Mouse (Mus musculus) cerebellum, adult (tissue): ENCODE data around the gene Pla2g2f.

Experiments used
- ATAC-seq: cut with Nextera tagmentation; 2 replicates; pipeline ENCODE4 v1.9.2; 2017; ENCODE audit warnings: mild to moderate bottlenecking, moderate library complexity, mixed read lengths; ENCODE audit not compliant: insufficient number of reproducible peaks, low FRiP score, low TSS enrichment

The Pla2g2f gene

DNA sequence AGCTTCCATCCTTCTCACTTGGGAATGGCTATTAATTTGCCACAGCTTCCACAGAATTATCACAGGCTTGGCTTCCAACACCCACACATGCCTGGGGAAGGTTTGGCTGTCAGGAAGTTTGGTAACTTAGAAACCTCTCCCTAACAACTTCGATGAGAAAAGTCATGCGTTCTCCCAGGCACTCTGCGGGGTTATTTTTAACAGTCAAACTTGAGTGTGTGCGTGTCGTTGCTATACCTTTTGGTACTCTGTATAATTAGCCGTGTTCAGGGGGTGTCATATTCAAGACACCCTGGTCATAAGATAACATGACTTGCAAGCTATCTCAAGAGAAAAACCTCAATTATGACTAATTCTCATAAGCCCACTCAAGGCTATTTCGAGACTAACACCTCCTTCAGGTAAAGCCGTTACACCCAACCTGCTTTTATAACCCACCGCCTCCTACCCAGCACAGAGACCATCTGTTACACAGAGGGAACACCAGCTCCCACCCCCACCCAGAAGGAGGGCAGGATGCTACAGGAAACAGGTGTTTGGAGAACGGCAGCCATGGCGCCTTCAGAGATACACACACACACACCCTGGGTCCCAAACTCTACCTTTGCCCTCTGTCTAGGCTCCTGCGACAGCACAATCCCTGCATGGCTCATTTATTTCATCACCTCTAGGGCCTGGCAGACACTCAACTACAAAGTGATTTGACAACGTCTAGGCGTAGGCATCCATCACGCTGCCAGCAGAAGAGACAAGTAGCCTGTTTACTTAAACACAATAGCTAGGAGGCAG is 33.7 kb downstream of the Pla2g2f start:
- no peak for ATAC-seq

DNA sequence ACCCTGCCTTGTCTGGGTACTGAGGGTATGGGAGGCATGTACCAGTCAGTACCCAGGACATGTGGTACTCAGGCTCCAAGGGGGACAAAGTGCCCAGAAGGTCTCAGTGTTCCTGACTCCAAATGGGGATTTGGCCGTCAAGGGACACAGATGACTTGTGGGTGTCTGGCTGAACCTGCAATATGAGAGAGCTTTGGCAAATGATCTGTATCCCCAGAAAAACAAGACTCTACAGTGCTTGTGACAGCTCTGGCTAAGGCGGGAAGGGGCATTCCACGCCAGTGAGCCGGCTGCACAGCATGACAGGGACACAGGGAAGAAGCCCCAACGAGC is 38.2 kb downstream of the Pla2g2f start:
- no peak for ATAC-seq

DNA sequence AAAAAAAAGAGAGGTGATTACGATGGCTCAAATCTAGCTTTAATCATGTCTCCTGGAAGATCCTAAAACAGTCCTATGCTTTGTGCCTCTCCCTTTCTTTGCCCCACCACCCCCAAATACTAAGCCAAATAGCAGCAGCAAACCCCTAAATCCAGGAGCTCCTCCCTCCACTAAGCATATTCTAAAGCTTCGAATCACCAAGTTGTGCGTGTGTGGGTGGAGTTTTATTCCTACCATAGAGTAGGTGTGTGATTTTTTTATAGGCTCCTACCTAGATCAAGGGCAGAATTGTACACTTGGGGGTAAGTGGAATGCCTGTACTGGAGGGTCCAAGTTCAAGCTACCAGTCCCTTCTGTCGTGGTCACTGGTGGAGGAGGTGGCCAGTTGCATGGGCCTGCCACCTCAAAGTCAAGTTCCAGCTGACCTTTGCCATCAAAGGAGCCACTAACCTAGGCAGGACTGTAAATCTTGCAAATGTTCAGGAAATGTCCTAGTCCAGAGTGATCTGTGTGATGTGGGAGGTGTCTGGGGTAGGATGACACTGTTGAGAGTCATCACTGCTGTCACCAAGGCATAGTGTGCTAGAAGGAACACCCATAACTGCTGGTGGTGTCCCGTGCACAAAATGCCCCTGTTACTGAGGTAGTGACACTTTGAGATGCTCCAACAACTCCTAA is 38.7 kb downstream of the Pla2g2f start:
- ATAC-seq = no peak

DNA sequence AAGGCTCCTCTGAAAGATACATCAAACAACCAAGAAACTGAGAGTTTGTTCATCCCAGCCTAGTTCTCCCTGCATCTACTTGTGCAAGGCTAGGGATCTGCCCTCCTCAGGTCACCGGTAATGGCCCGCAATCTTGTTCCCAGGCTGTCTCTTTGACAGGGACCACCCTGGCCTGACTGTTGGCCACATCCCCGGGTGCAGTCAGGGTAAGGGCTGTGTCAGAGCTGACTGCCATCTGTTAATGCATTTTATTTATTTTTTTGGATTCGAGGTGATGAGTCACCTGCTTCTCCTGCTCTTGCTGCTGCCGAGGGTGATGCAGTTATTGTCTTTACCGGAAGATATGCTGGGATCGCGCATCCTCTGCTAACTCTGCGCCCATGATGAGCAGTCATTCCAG is 40.7 kb downstream of the Pla2g2f start:
- ATAC-seq = no peak

DNA sequence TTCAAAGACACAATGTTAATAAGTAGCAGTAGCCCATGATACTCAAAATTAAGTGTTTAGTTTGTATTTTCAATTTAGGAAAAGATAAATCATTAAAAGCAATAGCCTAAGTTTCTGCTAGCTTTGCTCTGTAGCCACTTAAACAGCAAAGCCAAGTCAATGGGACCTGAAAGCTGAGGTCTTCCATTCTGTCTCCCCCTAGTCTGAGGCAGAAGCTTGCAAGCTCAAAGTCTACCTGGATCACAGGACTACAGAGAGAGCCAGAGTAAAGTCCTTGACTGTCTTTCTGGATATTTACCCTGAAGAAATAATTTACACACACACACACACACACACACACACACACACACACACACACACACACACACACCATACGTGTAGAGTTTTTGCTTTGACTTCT is 43.2 kb downstream of the Pla2g2f start:
- no peak for ATAC-seq

DNA sequence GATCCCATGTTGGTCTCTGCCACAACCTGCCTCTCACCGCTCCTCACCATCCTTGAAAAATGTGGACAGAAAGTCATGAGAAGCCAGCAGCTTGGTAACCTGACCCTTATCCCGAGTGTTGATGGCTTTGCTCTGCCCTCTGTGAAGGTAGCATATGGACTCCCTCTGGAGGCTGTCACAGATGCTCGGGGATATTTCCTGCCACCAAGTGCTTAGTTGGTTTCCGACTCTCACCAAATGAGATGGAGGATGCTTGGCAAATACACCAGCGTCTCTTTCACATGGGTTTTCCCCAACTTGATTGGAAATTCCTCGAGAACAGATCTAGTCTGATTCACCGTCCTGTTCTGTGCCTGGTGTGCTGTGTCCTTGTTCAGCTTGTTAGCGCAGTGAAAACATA is 44.8 kb downstream of the Pla2g2f start:
- ATAC-seq = no peak

DNA sequence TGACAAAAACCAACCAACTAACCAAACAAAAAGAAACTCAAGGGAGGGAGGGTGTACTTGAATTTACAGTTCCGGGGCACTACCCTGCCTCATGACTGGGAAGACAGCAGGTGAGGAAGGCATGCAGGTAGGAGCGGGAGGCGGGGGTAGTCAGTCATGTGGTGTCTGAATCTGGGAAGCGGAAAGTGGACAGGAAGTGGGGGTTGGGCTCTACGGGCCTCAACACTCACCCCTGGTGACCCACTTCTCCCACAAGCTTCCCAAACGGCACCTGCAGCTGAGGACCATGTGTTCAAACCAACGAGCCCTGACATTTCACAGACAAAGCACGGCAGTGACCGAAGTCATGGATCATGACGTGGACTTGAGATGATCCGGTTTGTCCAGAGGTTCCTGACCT is 45.3 kb downstream of the Pla2g2f start:
- ATAC-seq = no peak

DNA sequence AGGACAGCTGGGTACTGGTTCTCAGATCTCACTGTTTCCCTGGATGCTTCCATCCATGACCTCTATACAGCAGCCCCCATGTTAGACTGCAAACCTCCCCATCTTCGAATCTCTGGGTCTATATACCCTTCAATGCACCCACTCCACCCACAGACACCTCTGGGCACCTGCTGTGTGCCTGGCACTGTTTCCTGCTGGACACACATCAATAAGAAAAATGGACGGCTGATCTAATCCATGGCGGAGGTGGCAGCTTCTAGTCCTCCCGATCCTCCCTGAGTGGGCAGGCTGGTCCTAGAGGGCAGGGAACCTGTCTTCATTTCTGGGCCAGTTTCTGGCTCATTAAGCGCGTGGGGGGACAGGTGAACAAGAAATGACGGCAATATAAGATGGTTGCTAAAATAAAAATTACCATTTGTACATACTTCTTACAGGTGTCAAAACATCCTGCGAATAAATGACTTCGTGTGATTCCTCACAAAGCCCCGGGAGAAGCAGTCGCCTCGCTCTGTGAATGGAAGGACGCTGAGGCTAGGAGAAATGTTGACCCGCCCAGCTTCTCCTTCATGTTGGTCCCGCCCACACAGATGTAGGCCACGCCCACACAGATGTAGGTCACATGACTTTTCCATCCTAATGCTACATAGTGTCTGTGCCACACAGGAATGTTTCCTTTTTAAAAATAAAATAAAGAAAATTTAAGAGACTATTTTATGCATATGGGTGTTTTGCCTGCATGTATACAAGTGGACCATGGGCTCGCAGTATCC is 46.2 kb downstream of the Pla2g2f start:
- no peak for ATAC-seq

DNA sequence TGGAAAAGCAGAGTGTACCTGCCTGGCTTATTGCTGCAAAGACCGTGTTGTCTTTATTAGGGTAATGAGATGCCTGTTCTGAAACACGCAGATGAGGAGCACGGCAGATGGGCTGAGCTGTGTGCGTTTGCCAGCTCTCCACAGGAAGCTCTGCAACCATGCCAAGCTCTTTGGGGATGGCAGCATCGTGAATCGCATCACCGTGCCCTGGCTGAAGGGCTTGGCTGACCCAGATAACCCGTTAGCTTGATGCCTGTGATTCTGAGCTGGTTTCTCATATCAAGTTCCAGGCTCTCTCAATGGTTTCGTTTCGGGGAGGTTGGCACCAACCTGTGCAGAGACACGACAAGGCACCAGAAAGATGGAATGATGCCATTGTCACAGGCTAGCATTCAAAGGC is 46.8 kb downstream of the Pla2g2f start:
- peak; percentile 94 for ATAC-seq

DNA sequence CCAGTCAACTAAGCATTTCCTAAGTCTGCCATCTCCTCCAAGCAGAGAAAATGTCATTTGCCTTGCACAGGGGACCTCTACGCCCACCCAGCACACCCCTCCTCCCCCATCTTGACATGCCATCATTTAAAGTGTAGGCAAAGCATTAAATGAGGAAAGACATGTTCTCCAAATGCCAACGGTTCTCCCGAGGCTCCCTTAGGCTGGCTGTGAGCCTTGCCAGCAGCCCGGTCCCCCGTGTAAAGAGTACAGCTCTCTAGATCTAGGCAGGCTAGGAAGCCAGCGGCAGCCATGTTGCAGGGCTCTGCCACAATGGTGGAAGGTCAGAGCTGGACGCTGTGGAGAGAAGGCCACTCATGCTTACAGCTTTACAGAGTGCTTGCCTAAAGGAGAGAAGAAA is 47.5 kb downstream of the Pla2g2f start:
- ATAC-seq = no peak

DNA sequence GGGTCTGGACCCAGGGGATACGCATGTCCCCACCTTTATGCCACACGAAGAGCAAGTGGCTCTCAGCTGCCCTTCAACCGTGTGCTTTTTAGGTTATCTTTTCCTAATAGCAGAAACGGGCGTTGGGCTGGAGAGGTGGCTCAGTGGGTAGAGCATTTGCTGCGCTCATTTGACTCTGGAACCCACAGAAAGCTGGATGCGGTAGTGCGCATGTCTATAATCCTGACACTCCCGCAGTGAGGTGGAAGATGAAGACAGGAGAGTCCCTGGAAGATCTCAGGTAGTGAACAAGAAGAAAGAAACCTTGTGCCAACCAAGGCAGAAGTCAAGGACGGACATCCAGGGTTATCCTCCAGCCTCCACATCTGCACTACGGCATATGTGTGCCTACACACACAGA is 48.2 kb downstream of the Pla2g2f start:
- no peak for ATAC-seq

DNA sequence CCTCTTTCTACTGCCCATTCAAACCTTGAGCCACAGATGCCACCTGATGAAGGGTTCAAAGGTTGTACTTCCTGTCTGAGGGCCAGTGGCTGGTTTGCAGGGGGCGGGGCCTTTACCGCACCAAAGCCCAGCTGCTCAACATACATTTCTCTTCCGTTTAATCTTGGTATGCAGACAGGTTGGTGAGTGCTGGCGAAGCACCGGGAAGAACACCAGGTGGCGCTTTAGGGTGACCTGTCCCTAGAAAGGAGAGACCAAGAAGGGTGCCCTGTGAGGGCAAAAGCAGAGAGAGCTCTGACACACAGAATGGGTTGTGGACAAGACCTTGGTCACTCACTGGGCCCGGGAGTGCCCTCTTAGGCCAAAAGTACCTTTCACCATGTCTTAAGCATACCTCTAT is 48.8 kb downstream of the Pla2g2f start:
- ATAC-seq = no peak

DNA sequence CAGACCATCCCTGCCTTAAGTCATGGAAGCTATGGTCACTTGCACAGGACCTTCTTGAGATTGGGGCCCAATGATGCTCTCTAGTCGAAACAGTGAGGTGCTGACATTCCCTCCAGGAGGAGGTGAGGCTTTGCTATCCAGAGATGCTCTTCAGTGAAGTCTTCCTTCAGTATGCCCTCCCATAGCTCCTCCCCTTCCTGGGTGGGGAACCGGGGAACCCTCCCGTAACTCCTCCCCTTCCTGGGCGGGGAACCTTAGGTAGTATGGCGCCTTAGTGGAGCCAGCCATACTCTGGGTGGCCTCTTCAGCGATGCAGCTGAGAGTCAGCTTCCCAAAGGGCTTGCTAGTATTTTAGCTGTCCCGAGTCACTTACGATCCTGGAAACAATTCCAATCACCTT is 50.8 kb downstream of the Pla2g2f start:
- no peak for ATAC-seq

DNA sequence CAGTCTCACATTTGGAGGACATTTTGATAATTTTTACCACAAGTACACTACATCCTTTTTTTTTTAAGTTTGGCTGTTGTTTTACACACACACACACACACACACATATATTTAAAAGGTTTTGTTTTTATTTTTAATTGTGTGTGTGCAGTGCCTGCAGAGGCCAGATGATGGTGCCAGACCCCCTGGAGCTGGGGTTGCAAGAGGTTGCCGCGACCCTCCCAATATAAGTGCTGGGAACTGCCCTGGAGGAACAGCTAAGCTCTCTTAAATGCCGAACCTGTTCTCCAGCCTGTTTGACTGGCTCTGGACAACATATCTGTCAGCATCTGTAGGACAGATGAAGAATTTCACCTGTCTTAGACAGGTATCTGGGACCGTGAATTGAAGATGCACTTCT is 53.3 kb downstream of the Pla2g2f start:
- no peak for ATAC-seq

DNA sequence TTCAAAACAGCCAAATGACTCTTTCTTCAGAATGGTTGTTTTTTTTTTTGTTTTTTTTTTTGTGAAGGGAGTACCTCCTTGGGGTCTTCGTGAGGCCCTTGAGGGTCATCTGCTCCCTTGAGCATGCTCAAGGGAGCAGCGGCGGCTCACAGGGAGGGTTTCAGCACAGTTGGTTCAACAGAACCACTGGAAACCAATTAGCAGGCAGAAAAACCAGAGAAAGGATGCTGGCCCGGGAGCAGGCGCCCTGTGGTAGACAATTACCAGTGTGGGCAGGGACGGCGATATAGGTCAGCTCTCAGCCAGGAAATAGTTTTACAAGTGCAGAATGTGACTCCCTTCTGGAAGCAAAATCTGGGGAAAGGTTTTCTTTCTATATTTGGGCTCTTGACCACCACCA is 53.8 kb downstream of the Pla2g2f start:
- no peak for ATAC-seq

DNA sequence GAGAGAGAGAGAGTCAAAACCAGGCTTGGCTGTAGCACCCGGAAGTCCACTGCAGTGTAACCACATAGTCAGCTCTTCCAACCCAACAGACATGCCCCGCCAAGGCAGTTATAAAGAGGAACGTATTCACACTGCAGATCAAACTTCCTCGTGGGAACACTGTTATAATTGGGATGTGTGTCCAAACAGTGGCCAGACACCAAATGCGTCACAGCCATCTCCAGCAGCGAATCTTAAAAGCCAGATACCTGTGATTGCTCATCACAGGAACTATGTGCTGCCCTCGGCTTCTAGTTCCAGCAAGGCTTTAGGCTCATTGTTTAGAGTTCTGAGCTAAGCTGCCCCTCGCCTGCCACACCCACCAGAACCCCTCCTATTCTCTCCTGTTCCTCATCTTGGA is 54.9 kb downstream of the Pla2g2f start:
- no peak for ATAC-seq

DNA sequence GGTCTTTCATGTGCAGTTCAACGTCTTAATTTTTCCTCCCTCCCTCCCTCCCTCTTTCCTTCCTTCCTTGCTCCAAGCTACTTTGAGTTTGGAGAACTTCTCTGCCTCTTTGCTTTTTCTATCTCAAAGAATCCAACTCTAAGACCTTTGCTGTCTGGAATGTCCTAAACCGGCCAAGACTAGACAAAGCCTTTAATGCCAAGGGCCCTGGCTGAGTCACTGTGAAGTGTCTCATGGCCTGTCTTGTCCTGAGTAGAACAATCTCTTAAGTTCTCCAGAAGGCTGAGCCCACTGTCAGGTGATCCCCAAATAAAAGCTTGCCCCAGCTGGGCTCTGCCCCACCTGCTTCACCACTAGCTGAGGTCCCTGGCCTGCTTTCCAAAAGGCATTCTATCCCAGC is 55.4 kb downstream of the Pla2g2f start:
- ATAC-seq = no peak

DNA sequence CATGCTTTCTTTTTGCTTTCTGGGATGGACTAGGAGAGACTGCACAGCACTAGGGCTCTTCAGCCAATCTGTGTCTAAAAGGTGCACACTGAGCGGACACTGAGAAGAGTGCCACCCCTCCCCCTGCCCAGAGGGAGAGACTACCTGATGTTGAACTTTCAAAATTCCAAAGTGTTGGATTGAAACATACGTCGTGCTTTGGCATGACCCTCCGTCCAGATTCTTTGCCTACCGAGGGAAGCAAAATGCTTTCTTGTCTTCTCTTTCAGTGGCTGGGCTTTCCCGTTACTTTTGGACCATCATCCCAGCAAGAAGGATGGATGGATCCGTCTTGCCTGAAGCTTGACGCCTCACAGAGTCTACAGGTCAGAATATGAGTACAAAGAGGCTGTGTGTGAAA is 56.3 kb downstream of the Pla2g2f start:
- no peak for ATAC-seq
